Mouse (Mus musculus): ENCODE measurements around the gene F830045P16Rik.
"Not testable (repeated sequence)": the region's sequence is repeated elsewhere in the genome, so short reads cannot be mapped to it uniquely, and the experiment has no call there.

F830045P16Rik gene

DNA sequence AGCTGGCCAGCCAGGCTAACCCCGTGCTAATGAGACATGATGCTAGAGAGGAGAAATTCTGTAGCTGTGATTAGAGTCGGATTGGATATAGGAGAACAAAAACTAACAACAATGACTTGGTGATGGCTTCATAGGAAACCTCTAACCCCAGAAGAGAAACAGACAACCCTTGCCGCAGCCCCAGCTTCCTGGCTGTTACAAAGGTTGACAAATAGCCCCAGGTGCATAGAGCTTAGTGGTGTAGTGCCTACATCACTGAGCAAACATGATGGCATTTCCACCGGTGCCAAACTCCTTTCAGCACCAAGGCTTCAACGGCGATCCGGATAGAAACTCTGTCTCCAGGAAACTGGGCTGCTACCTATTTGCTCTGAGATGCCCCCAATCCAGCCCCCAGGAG lies 9.2 kb upstream of the F830045P16Rik start:
- DNase-seq (ENCODE audit: low spot score in 2 of 2): no peak

DNA sequence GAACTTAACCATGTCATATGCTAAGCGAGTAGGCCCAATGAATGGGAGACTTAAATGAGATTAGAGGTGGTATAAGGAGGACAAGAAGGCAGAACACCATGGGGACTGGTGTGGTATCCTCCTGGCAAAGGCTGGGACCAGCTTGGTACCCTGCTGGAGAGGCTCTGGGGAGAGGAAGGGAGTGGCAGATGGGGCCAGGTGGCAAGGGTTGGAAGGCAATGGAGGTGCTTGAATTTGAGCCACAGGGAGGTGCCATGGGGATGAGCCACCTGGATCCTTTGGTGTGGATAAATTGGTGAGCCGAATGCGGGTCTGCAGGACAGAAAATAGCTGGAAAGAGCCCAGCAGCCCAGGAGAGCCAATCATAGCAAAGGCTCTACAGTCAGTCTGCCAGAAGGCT lies 8.5 kb upstream of the F830045P16Rik start:
- peak in 1 of 2 experiments; percentile 54 for DNase-seq (ENCODE audit: low spot score in 2 of 2)

GRCm38 (mm10) chr2:129544448-129544847 lies 8.0 kb upstream of the F830045P16Rik start:
- DNase-seq (ENCODE audit: low spot score in 2 of 2): peak in 1 of 2 experiments; percentile 62

- no peak for DNase-seq (ENCODE audit: low spot score in 2 of 2)
Measured at GRCm38 (mm10) chr2:129540036-129540435, 3.6 kb upstream of the F830045P16Rik start.

- DNase-seq (ENCODE audit: low spot score in 2 of 2): no peak
Measured at GRCm38 (mm10) chr2:129539175-129539574, 2.8 kb upstream of the F830045P16Rik start.

GRCm38 (mm10) chr2:129537926-129538325 lies 1.5 kb upstream of the F830045P16Rik start:
- no peak for DNase-seq (ENCODE audit: low spot score in 2 of 2)

GRCm38 (mm10) chr2:129537360-129537759 lies 958 bp upstream of the F830045P16Rik start:
- no peak for DNase-seq (ENCODE audit: low spot score in 2 of 2)

DNA sequence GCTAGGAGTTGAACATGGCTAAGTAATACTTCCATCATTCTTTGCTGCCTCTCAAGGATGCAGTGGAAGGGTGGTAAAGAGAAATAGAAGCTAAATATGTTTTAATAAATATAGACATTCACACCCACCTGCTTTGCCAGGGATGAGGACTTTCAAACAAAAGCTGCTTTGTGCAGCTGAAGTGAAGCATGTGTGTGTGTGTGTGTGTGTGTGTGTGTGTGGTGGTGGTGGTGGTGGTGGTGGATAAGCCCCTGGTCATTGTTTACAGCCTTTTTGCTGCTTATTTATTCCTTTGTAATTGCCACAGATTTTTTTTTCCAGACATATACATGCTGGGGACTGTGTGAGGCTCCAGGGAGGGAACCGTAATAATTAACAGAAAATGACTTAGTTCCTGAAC lies 524 bp upstream of the F830045P16Rik start:
- no peak for DNase-seq (ENCODE audit: low spot score in 2 of 2)

DNA sequence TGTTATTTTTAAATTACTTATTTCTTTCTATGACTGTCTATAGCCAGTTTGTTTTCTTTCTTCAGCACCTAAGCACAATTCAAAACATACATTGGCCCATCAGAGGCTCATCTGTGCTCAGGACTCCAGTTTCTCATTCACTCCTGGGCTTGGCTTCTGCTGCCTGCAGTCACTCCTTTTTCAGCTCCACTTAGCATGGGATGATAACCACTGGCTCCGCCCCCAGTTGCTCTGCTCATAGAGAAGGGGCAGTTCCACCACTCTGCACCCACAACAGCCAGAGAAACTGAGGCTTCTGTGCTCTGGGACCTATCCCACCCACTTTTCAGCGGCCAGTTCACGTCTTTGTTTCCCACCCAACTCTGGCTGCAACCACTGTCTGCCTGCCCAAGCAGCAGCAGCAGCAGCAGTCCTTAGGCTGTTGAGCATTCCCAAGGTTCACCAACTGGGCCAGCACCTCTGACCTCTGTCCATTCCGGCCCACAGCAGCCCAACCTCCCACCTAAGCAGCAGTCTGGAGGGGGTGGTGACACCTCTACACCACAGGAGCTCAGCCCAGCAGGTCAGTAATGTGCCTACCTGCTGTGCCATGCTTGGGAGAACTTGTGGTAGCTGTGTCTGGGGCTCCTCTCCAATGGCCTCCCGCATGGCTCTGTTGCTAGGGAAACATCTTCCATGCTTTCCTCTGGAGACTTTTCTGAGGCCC lies 1.4 kb downstream of the F830045P16Rik start:
- no peak for DNase-seq (ENCODE audit: low spot score in 2 of 2)

GRCm38 (mm10) chr2:129531890-129532289 lies 4.5 kb downstream of the F830045P16Rik start:
- DNase-seq (ENCODE audit: low spot score in 2 of 2): no peak

DNA sequence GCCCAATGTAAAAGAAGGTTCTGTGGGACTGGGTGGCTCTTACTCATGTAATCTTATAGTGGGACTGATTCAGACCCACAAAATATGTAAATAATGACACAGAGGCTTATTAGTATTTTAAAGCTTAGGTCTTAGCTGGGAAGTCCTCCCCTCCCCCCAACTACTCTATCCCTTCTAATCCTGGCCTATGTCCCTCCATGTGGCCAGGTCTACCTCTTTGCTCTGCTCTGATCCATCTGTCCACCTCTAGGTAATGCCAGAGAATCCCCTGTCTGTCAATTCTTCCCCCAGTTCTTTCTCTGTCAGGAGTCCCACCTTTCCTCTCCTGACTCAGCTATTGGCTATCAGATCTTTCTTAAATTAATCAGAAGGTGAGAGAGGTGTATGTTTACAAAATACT lies 5.3 kb downstream of the F830045P16Rik start:
- no peak for DNase-seq (ENCODE audit: low spot score in 2 of 2)

DNA sequence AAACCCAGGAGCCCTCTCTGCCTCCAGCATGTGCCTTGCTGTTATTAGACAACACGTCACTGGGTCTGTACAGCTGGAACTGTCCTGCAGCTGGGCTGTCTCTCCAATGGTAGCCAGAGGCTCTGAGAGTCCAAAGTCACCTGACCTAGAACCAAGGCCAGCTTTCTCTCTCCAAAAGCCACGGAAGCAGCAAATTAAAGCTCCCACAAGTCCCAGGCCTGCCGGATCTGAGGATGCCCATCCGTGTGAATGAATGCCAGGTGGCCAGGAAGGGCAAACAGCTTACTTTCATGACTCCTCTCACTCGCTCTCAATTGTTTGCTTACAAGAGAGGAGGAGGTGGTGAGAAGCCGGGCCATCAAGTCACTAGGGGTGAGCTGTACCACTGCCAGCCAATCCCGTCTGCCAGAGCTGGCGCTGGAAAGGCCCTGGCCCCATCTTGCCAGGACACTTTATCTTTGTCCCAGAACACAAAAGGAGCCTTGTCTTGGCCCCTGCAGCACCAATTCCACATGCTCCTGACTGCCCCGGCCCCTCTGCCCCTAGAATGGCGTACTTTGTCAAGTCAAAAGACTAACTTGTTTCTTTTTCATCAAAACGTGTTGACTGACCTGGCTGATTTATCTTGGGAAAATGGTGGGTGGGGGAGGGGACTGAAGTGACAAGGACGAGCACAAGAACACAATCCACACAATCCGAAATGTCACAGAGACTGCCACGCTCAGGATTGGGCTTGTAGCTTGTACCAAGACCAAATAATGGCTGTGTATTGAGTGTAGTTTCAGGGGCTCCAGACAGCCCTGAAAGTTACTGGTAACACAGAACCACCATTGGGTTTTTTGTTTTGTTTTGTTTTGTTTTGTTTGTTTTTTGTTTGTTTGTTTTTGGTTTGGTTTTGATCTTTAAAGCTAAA lies 6.8 kb downstream of the F830045P16Rik start:
- peak in 1 of 2 experiments; percentile 73 for DNase-seq (ENCODE audit: low spot score in 2 of 2)

DNA sequence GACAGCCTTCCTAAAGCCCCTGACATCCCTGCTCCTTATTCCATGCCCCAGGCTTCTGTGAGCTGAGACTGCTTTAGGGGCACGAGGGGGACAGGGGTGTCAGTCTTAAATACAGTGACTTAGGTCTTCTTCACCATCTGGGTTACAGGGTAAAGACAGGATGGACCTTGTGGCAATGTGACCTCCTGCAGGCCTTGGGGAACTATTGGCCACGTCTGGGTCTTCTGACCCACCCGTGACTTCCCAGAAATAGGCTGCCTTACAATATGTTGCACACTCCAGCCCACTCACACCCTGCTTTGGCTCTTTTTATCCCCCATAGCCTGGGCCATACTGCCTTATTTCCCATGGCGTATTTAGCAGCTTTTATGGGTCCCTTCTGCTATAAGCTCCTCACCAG lies 8.5 kb downstream of the F830045P16Rik start:
- no peak for DNase-seq (ENCODE audit: low spot score in 2 of 2)

- no peak for DNase-seq (ENCODE audit: low spot score in 2 of 2)
Measured at GRCm38 (mm10) chr2:129526322-129526721, 10.1 kb downstream of the F830045P16Rik start.

GRCm38 (mm10) chr2:129525644-129526043 lies 10.8 kb downstream of the F830045P16Rik start:
- DNase-seq (ENCODE audit: low spot score in 2 of 2): no peak

DNA sequence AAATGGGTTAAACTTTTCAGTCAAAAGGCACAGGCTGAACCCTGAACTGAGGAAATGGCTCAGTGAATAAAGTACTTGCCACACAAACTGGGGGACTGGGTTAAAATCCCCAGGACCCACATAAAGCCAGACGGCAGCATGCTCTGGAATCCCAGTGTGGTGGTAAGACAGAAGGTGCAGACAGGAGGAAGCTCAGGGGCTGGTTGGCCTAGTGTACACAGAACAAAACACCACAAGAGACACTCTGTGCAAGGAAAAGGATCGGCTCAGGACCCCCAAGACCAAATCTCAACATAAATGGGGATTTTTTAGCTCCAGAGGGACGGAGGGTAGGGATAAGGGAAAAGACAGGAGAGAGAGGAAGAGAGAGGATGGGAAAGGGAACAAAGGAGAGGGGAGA lies 17.9 kb downstream of the F830045P16Rik start:
- DNase-seq (ENCODE audit: low spot score in 2 of 2): no peak

- no peak for DNase-seq (ENCODE audit: low spot score in 2 of 2)
Measured at GRCm38 (mm10) chr2:129514923-129515920, 21.2 kb downstream of the F830045P16Rik start.

DNA sequence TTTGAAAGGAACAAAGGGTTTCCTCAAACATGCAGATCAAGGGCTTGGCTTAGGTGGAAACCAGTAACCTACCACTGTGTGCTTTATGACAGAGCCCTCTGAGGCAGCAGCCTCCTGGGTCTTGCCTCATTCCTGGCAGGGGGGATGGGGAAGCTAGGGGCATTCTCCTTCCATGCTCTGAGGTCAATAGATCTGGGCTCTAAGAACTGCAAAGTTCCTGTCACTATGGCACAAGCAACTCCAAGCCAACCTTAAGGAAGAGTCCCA lies 22.1 kb downstream of the F830045P16Rik start:
- no peak for DNase-seq (ENCODE audit: low spot score in 2 of 2)

DNA sequence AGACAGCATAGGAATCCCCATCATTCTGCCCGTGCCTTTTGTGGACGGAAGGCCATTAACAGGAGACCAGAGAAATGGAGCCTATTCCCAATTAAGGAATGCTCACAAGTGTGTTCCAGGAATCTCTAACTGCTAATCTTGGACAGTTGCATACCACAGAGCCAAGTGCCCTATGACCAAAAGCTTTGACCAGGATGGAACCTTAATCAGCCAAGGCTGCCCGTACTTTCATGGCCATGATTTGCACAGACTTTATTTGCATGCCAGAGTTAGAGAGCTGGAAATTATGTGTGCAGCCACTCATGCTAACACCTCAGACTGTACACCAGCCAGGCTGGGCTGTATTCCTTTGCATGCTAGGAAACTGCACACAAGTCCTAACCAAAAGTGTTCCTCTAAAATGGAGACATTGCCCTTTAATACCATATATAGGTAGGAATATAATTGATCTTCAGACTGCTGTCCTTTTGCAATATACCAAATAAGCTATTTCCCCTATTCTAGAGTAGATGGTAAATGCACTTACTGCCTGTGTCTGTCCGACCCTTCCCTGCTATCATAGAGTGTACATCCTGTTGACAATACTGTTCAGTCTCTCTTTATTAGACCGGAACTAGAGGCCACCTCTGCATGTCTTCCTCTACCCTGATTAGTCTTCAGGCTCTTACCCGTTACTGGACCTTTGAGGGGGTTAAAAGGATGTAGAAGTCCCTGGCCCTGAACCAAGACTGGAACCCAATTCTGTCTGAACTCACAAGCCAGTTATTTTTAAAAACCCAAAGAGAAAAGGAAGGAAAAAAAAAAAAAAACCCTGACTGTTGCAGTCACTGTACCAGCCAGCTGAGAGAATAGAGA lies 22.6 kb downstream of the F830045P16Rik start:
- no peak for DNase-seq (ENCODE audit: low spot score in 2 of 2)

GRCm38 (mm10) chr2:129512147-129512546 lies 24.3 kb downstream of the F830045P16Rik start:
- not testable (repeated sequence) for DNase-seq (ENCODE audit: low spot score in 2 of 2)

GRCm38 (mm10) chr2:129502641-129503040 lies 33.8 kb downstream of the F830045P16Rik start:
- DNase-seq (ENCODE audit: low spot score in 2 of 2): peak; percentile 48 to 66
